Mouse (Mus musculus) ES-E14 (cell line): ENCODE measurements around the gene Prph. TPM values are rescaled to one million over a fixed set of nuclear protein-coding genes. Genes with fewer than 3 reads are reported as not detected.

Source experiments
- DNase-seq: peaks from one replicate; pipeline ENCODE4 v3.0.0-alpha.2; 2013; ENCODE audit warnings: low read depth, low spot score
- H3K27ac ChIP-seq: 2 replicates; pipeline ENCODE4 v1.5.1; 2012; ENCODE audit warnings: low read depth, mild to moderate bottlenecking, low read length, moderate library complexity, mixed read lengths; ENCODE audit not compliant: poor library complexity, insufficient read depth, severe bottlenecking
- H3K36me3 ChIP-seq: 2 replicates; pipeline ENCODE4 v1.6.1; 2012; ENCODE audit warnings: mild to moderate bottlenecking, low read length, moderate library complexity, mixed read lengths; ENCODE audit not compliant: control insufficient read depth, poor library complexity, insufficient read depth, severe bottlenecking
- H3K4me1 ChIP-seq, 2 experiments: fragments of 150-350 bp in 1 of 2; sonication (generic) in 1 of 2; 2 replicates each; pipeline ENCODE4 v1.6.1; 2012; ENCODE audit warnings: low read length in 2 of 2, mild to moderate bottlenecking in 1 of 2, mixed read lengths in 1 of 2; ENCODE audit not compliant: control insufficient read depth in 2 of 2, insufficient read depth in 2 of 2, poor library complexity in 1 of 2
- H3K4me3 ChIP-seq, 2 experiments: fragments of 150-350 bp in 1 of 2; sonication (generic) in 1 of 2; 2 replicates each; pipeline ENCODE4 v1.5.1; 2012; ENCODE audit warnings: low read length in 2 of 2, low read depth in 1 of 2, mild to moderate bottlenecking in 1 of 2, mixed read lengths in 1 of 2; ENCODE audit not compliant: insufficient read depth in 1 of 2, poor library complexity in 1 of 2, severe bottlenecking in 1 of 2
- H3K9ac ChIP-seq: 2 replicates; pipeline ENCODE4 v1.6.1; 2012; ENCODE audit warnings: low read depth, mild to moderate bottlenecking, low read length, mixed read lengths; ENCODE audit not compliant: poor library complexity, insufficient read depth, severe bottlenecking
- H3K9me3 ChIP-seq: fragments of 150-350 bp; sonication (generic); 2 replicates; pipeline ENCODE4 v1.6.1; 2012; ENCODE audit warnings: low read depth, mild to moderate bottlenecking, low read length; ENCODE audit not compliant: control insufficient read depth, insufficient read depth
- CHD2 ChIP-seq: IDR thresholded peaks from 2 replicates; pipeline ENCODE4 v1.6.1; 2014; ENCODE audit warnings: mild to moderate bottlenecking, low read depth, low read length, inconsistent platforms
- HCFC1 ChIP-seq: IDR thresholded peaks from 2 replicates; pipeline ENCODE4 v1.6.1; 2012; ENCODE audit warnings: low read length, inconsistent platforms, borderline replicate concordance; ENCODE audit not compliant: insufficient read depth
- MAFK ChIP-seq: IDR thresholded peaks from 2 replicates; pipeline ENCODE4 v1.6.1; 2014; ENCODE audit warnings: mild to moderate bottlenecking, low read depth, low read length, inconsistent platforms; ENCODE audit not compliant: insufficient read depth
- ZC3H11A ChIP-seq: IDR thresholded peaks from 2 replicates; pipeline ENCODE4 v1.6.1; 2012; ENCODE audit warnings: low read depth, mild to moderate bottlenecking, inconsistent platforms, low read length, borderline replicate concordance
- ZNF384 ChIP-seq: IDR thresholded peaks from 2 replicates; pipeline ENCODE4 v1.6.1; 2012; ENCODE audit warnings: low read depth, low read length, inconsistent platforms
- in situ Hi-C, 2 experiments: fragments of 600-800 bp; cut with MboI; formaldehyde crosslinking; loops; one replicate each; pipeline ENCODE4 v1.15.1; 2025; ENCODE audit warnings: low sequenced_read_pairs in 2 of 2, inconsistent platforms in 1 of 2; ENCODE audit not compliant: unreplicated experiment in 2 of 2
- total RNA-seq: library from RNA; depleted of rRNA; stranded (reverse); fragments of 300-350 nt; gene quantifications from 2 replicates; pipeline ENCODE4 v1.2.3, GENCODE M21; 2012

Gene Prph
- total RNA-seq, 1 experiment, result 20.6 TPM

DNA sequence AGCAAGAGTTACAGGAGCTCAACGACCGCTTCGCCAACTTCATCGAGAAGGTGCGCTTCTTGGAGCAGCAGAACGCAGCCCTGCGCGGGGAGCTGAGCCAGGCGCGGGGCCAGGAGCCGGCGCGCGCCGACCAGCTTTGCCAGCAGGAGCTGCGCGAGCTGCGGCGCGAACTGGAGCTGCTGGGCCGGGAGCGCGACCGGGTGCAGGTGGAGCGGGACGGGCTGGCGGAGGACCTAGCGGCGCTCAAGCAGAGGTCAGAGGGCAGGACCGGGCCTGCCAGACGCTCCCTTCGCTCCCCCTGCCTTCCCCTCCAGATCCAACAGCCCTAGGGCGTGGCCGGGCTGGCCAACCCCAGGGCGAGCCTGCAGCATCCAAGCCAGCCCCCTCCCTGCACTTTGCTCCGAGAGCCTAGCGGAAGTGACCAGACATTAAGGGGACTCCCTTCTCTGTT is 562 bp downstream of the Prph start:
- peak overlapping the region; percentile 71 to 73 for H3K4me3 ChIP-seq
- TF ChIP-seq HCFC1 (no peak), CHD2 (no peak), MAFK (no peak), ZNF384 (no peak), ZC3H11A (no peak)
- no peak overlapping the region for H3K27ac ChIP-seq
- in situ Hi-C loops, result no loop called here
- H3K9me3 ChIP-seq, result no peaks in the 10 kb centered on the region
- DNase-seq, result no peak
- no peaks in the 10 kb centered on the region; the same call in 1 of the 2 replicates for H3K36me3 ChIP-seq
- H3K4me1 ChIP-seq, result peaks cover 4 to 22% of the 10 kb centered on the region in 2 experiments; a peak in 3 of 4 replicates
- H3K9ac ChIP-seq, result peak overlapping the region; percentile 45; the same call in 1 of the 2 replicates

DNA sequence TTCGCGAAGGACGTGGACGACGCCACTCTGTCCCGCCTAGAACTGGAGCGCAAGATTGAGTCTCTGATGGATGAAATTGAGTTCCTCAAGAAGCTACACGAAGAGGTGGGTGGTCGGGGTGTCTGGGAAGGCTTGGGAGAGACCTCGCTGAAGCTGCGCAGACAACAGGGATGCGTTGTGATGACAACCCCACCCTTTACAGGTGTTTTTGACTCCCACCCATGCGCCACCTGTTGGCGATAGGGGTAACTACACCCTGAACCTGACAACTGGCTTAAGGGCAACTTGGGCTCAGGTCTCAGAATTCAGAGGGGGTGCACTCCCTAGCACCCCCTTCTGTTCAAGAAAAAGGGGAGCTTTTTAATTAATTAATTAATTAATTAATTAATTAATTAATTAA is 1.4 kb downstream of the Prph start:
- no peak for TF ChIP-seq MAFK
- no peak for TF ChIP-seq ZC3H11A
- no peak for TF ChIP-seq CHD2
- TF ChIP-seq ZNF384, result no peak
- no peak for TF ChIP-seq HCFC1
- DNase-seq, result peak; percentile 87
- in situ Hi-C loops, result no loop called here
- Histone ChIP-seq H3K4me3 (peak overlapping the region; percentile 71 to 73), H3K4me1 (peaks cover 4 to 22% of the 10 kb centered on the region in 2 experiments; a peak in 3 of 4 replicates), H3K9me3 (no peaks in the 10 kb centered on the region), H3K9ac (no peak overlapping the region), H3K27ac (no peak overlapping the region), H3K36me3 (no peaks in the 10 kb centered on the region; the same call in 1 of the 2 replicates)

DNA sequence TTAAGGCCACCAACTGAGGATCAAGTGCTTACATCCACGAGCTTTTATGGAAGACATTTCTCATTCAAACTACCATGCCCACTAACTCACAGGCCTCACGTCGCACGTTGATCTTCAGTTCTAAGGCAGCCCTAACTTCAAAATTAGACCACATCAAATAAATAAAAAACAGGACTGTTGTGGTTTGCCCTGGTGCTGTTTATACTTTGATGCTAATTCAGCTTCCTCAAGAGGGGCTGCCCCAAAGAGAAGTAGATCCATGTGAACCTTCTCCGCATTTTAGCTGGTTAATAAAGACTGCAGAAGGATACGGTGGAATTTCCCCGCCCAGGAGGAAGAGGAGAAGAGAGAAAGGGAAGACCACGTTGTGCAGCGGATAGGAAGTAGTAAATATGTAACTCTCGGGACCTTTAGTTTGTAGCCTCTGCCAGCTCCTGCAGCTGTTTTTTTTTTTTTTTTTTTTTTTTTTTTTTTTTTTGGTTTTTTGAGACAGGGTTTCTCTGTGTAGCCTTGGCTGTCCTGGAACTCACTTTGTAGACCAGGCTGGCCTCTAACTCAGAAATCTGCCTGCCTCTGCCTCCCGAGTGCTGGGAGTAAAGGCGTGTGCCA is 10.7 kb downstream of the Prph start:
- H3K9ac ChIP-seq, result no peak overlapping the region
- no peak overlapping the region for H3K4me3 ChIP-seq
- no peak for TF ChIP-seq CHD2
- TF ChIP-seq MAFK, result no peak
- no peak for TF ChIP-seq HCFC1
- TF ChIP-seq ZNF384, result peak; percentile 74
- no peak for TF ChIP-seq ZC3H11A
- H3K9me3 ChIP-seq, result no peaks in the 10 kb centered on the region
- H3K36me3 ChIP-seq, result no peaks in the 10 kb centered on the region
- H3K27ac ChIP-seq, result no peak overlapping the region
- in situ Hi-C loops, result no loop called here
- DNase-seq, result no peak
- peaks cover 0 to 2% of the 10 kb centered on the region in 2 experiments; a peak in 1 of 4 replicates for H3K4me1 ChIP-seq

DNA sequence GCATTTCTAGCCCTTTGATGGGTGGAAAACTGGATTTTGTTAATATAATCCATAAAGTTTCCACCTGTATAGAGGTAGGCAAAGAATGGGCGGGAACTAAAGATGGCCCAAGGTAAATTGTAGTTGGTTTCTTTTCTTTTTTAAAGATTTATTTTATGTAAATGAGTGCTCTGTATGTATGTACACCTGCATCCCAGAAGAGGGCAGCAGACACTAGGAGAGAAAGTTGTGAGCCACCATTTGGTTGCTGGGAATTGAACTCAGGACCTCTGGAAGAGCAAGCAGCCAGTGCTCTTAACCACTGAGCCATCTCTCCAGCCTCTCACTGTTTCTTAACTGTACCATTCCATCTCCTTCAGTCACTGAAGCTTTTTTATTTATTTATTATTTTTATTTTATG is 17.0 kb downstream of the Prph start:
- Histone ChIP-seq H3K9me3 (no peaks in the 10 kb centered on the region), H3K9ac (no peak overlapping the region), H3K4me3 (no peak overlapping the region), H3K4me1 (peaks cover 0 to 4% of the 10 kb centered on the region in 2 experiments; a peak in 1 of 4 replicates), H3K27ac (no peak overlapping the region), H3K36me3 (peaks cover 6% of the 10 kb centered on the region)
- in situ Hi-C loops, result no loop called here
- no peak for DNase-seq
- TF ChIP-seq ZC3H11A, result no peak
